Mouse (Mus musculus) olfactory bulb, adult 2 months (tissue): Measurements from ENCODE around the gene Zfp687.

Experiments used
- CTCF ChIP-seq: fragments of 200-500 bp; IDR thresholded peaks from 2 replicates; pipeline ENCODE4 v1.5.1; 2012; ENCODE audit warnings: low read depth, mild to moderate bottlenecking, low read length, moderate library complexity; ENCODE audit not compliant: insufficient read depth
- POLR2A ChIP-seq: fragments of 200-500 bp; IDR thresholded peaks from 2 replicates; pipeline ENCODE4 v1.6.1; 2012; ENCODE audit warnings: mild to moderate bottlenecking, low read depth, low read length, moderate library complexity; ENCODE audit not compliant: insufficient read depth

DNA sequence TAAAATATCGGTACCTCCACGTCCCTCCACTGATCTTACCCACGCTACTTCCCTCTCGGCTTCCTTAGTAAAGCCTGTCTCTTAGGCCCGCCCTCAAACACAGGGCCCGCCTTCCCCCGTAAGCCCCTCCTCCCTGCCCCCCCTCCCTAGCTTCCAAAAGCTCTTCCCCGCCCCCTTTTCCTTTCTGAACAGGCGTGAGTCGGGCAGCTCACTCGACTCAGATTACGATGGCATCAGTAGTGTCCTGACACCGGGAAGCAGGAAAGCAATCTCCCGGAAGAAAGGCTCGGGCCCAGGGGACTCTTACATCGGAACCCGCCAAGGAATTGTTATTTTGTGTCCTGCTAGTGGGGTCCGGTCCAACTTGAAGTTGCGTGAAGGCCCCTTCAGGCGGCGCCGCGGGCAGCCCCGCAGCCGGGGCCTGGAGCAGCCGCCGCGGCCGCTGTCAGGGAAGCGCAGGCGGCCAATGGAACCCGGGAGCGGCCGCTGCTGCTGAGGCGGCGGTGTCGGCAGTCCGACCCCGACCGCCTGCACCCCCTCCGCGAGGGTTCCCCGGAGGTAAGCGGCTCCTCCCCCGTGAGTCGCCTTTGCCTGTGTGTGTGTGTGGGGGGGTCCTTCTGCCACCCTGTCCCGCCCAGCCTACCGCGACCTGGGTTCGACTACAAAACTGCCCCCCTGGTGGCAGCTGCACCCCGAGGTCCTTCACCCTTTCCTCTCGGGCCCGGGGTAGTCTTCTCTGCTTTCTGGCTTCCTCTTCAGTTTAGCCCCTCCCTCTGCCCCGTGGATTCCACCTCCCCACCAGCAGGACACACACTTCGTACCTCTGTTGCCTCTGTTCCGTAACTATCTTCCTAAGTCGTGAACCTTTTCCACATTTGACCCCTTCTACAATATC is 40.5 kb downstream of the Zfp687 start, which contains the start of gene Pi4kb:
- TF ChIP-seq CTCF (0 out of 2 replicates have a peak, but pooled peaks have one; percentile 28), POLR2A (peak; percentile 60; the same call in 1 of the 2 replicates)
